Mouse (Mus musculus) MEL (cell line): ENCODE results near the gene Gm7879.

ENCODE experiments used
- CTCF ChIP-seq, 3 experiments: IDR thresholded peaks in 2 of 3; conservative IDR thresholded peaks in 1 of 3; 2 replicates each; pipeline ENCODE4 v1.5.1; 2011 to 2012; ENCODE audit warnings: low read length in 3 of 3, low read depth in 2 of 3, mild to moderate bottlenecking in 2 of 3, improper control_type of control experiment in 1 of 3, inconsistent platforms in 1 of 3, mixed read lengths in 1 of 3, moderate library complexity in 1 of 3; ENCODE audit not compliant: control insufficient read depth in 1 of 3, insufficient read depth in 1 of 3, poor library complexity in 1 of 3, severe bottlenecking in 1 of 3
- EP300 ChIP-seq, 2 experiments: IDR thresholded peaks; 2 replicates each; pipeline ENCODE4 v1.6.1; 2011; ENCODE audit warnings: improper control_type of control experiment in 2 of 2, low read length in 2 of 2, low read depth in 1 of 2, mild to moderate bottlenecking in 1 of 2
- RCOR1 ChIP-seq: IDR thresholded peaks from 2 replicates; pipeline ENCODE4 v1.6.1; 2012; ENCODE audit warnings: low read depth, mild to moderate bottlenecking, inconsistent platforms, low read length, improper control_type of control experiment
- SIN3A ChIP-seq: IDR thresholded peaks from 2 replicates; pipeline ENCODE4 v1.6.1; 2012; ENCODE audit warnings: low read length, improper control_type of control experiment, inconsistent platforms
- TAL1 ChIP-seq: IDR thresholded peaks from 2 replicates; pipeline ENCODE4 v1.6.1; 2012; ENCODE audit warnings: mild to moderate bottlenecking, inconsistent platforms, low read length, moderate library complexity, mixed read lengths
- ZC3H11A ChIP-seq: IDR thresholded peaks from 2 replicates; pipeline ENCODE4 v1.6.1; 2012; ENCODE audit warnings: low read depth, mild to moderate bottlenecking, inconsistent platforms, low read length, improper control_type of control experiment
- ZKSCAN1 ChIP-seq: IDR thresholded peaks from 2 replicates; pipeline ENCODE4 v1.6.1; 2012; ENCODE audit warnings: low read depth, mild to moderate bottlenecking, inconsistent platforms, low read length, improper control_type of control experiment, moderate library complexity
- ZMIZ1 ChIP-seq: IDR thresholded peaks from 2 replicates; pipeline ENCODE4 v1.6.1; 2012; ENCODE audit warnings: low read depth, mild to moderate bottlenecking, inconsistent platforms, low read length, improper control_type of control experiment, moderate library complexity

- TF ChIP-seq CTCF (IDR thresholded peaks at IDR 0.05 in 2 of 3, conservative IDR thresholded peaks at IDR 0.05 in 1 of 3; ENCODE audit: control insufficient read depth in 1 of 3, insufficient read depth in 1 of 3, low read depth in 2 of 3, low read length in 3 of 3, poor library complexity in 1 of 3, severe bottlenecking in 1 of 3) (no peak), ZKSCAN1 (no peak), SIN3A (no peak), ZMIZ1 (no peak), EP300 (IDR thresholded peaks at IDR 0.05; ENCODE audit: low read depth in 1 of 2, low read length in 2 of 2) (no peak), RCOR1 (no peak), TAL1 (no peak), ZC3H11A (no peak)
Observed at GRCm38 (mm10) chr5:43910006-43910405, 2.9 kb upstream of the Gm7879 start.
